Mouse (Mus musculus) stomach, postnatal 0 days (tissue): ENCODE data around the gene Kirrel2.

Experiments used
- CTCF ChIP-seq: IDR thresholded peaks from 2 replicates; pipeline ENCODE4 v1.5.1; 2016; ENCODE audit warnings: antibody characterized with exemption, low read depth, mild to moderate bottlenecking, moderate library complexity
- EP300 ChIP-seq: optimal IDR thresholded peaks from 2 replicates; pipeline ENCODE3; 2016; ENCODE audit warnings: antibody characterized with exemption

DNA sequence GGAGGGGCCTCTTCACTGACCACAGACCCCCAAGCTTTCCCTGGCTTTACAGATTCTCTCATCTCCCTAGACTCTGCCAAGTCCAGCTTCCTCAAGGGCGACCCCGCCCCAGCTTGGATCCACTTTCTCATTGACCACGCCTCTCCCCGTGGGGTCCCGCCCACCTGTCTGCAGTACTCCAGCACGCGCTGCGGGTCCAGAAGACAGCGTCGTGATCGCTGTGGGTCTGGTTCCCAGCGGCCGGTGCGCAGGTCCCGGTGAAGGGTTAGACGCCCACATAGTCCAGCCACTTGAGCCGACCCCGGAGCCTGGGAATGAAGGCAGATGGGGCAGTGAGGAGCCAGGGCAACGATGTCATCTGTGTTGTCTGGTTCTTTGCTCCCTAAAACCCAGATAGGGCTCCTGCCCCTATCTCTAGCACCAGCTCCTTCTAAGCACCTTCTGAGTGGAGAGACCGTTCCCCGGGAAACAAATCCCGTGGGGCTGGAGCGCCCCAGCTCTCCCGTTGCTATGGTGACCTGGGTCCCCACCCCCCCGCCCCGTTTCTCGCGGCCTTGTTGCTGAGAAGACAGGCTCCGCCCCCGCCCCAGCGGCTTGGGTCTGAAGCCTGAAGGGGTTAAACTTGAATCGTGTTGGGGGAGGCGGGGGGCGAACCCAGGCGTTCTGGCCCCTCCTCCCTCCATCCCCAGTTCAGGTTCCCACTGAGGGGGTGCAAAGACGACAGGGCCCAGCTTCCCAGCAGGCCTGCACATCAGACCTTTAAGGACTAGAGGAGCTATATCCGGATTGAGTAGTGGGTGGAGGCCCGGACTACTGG lies 13.1 kb downstream of the Kirrel2 start:
- TF ChIP-seq CTCF = no peak
- no peak for TF ChIP-seq EP300
